Mouse (Mus musculus) forebrain, embryonic 15.5 days (tissue): ENCODE data around the gene Tmem221. TPM values are rescaled to one million over a fixed set of nuclear protein-coding genes. Genes with fewer than 3 reads are reported as not detected.
A peak's percentile ranks its signal among the peaks of the same experiment; 100 is the strongest.

Experiments used
- ATAC-seq: fragments of 200-750 bp; cut with Nextera tagmentation; replicated peaks from 2 replicates; pipeline ENCODE4 v1.8.0; 2017; ENCODE audit warnings: mild to moderate bottlenecking, moderate TSS enrichment, moderate library complexity
- H3K27ac ChIP-seq: fragments of 300-500 bp; sonication (generic); replicated peaks from 2 replicates; pipeline ENCODE4 v1.5.1; 2015; ENCODE audit warnings: mild to moderate bottlenecking, inconsistent platforms
- H3K27me3 ChIP-seq: fragments of 300-500 bp; sonication (generic); 2 replicates; pipeline ENCODE4 v1.6.1; 2015; ENCODE audit warnings: inconsistent platforms
- H3K36me3 ChIP-seq: fragments of 300-500 bp; sonication (generic); 2 replicates; pipeline ENCODE4 v1.6.1; 2015; ENCODE audit warnings: mild to moderate bottlenecking, inconsistent platforms
- H3K4me1 ChIP-seq: fragments of 300-500 bp; sonication (generic); 2 replicates; pipeline ENCODE4 v1.6.1; 2015; ENCODE audit warnings: inconsistent platforms
- H3K4me2 ChIP-seq: fragments of 300-500 bp; sonication (generic); replicated peaks from 2 replicates; pipeline ENCODE4 v1.6.1; 2015; ENCODE audit warnings: mild to moderate bottlenecking, inconsistent platforms
- H3K4me3 ChIP-seq: fragments of 300-500 bp; sonication (generic); 2 replicates; pipeline ENCODE4 v1.5.1; 2015; ENCODE audit warnings: mild to moderate bottlenecking, inconsistent platforms
- H3K9ac ChIP-seq: fragments of 300-500 bp; sonication (generic); replicated peaks from 2 replicates; pipeline ENCODE4 v1.6.1; 2015; ENCODE audit warnings: mild to moderate bottlenecking, inconsistent platforms
- H3K9me3 ChIP-seq: fragments of 300-500 bp; sonication (generic); 2 replicates; pipeline ENCODE4 v1.6.1; 2016; ENCODE audit warnings: inconsistent platforms
- WGBS: fragments of 180-500 bp; shearing (Covaris S2); methylation state at CpG from one replicate; pipeline ENCODE4 v1.1.7; 2015; ENCODE audit warnings: mixed read lengths; 5-methylcytosine and 5-hydroxymethylcytosine counted together
- polyA plus RNA-seq: library from polyadenylated mRNA; unstranded; fragments of >200 nt; fragmentation: Nextera tagmentation; extraction: Ambion mirVana; gene quantifications from 2 replicates; pipeline ENCODE4 v1.2.1, GENCODE M21; 2015

Tmem221 gene
- polyA plus RNA-seq, 1 experiment from 2014 or later: 0.20 TPM

- no peaks in the 10 kb centered on the region for H3K9me3 ChIP-seq
- H3K9ac ChIP-seq: no peak overlapping the region
- WGBS: 2% methylated on average over 15 of the region's 15 CpGs
- H3K4me3 ChIP-seq: no peak overlapping the region
- H3K4me2 ChIP-seq: no peak overlapping the region
- ATAC-seq: peak; percentile 41; the same call in 1 of the 2 replicates
- H3K27me3 ChIP-seq: peaks cover 67% of the 10 kb centered on the region
- H3K4me1 ChIP-seq: peaks cover 19% of the 10 kb centered on the region
- H3K36me3 ChIP-seq: no peaks in the 10 kb centered on the region
- no peak overlapping the region for H3K27ac ChIP-seq
These were observed 2.7 kb upstream of the Tmem221 start for GRCm38 (mm10) chr8:71561401-71561800.

GRCm38 (mm10) chr8:71560765-71561164, 2.1 kb upstream of the Tmem221 start:
- Histone ChIP-seq H3K9ac (no peak overlapping the region), H3K9me3 (no peaks in the 10 kb centered on the region), H3K27me3 (peaks cover 73% of the 10 kb centered on the region), H3K4me2 (no peak overlapping the region), H3K4me3 (no peak overlapping the region), H3K36me3 (no peaks in the 10 kb centered on the region), H3K4me1 (peaks cover 19% of the 10 kb centered on the region), H3K27ac (no peak overlapping the region)
- 85% methylated on average over 5 of the region's 5 CpGs for WGBS
- no peak for ATAC-seq

- no peaks in the 10 kb centered on the region for H3K36me3 ChIP-seq
- no peak overlapping the region for H3K9ac ChIP-seq
- no peak overlapping the region for H3K27ac ChIP-seq
- peaks cover 19% of the 10 kb centered on the region for H3K4me1 ChIP-seq
- no peak overlapping the region for H3K4me2 ChIP-seq
- no peaks in the 10 kb centered on the region for H3K9me3 ChIP-seq
- WGBS: 75% methylated on average over 3 of the region's 3 CpGs
- no peak overlapping the region for H3K4me3 ChIP-seq
- peaks cover 78% of the 10 kb centered on the region for H3K27me3 ChIP-seq
- ATAC-seq: no peak
These were observed 1.4 kb upstream of the Tmem221 start for GRCm38 (mm10) chr8:71560071-71560470.

- Histone ChIP-seq H3K27me3 (peaks cover 81% of the 10 kb centered on the region), H3K4me1 (peaks cover 19% of the 10 kb centered on the region), H3K9me3 (no peaks in the 10 kb centered on the region), H3K4me3 (peak overlapping the region; percentile 26), H3K4me2 (peak overlapping the region; percentile 33), H3K9ac (no peak overlapping the region), H3K36me3 (no peaks in the 10 kb centered on the region), H3K27ac (no peak overlapping the region)
- no peak; the same call in 1 of the 2 replicates for ATAC-seq
- WGBS: 2% methylated on average over 24 of the region's 24 CpGs
These were observed 453 bp upstream of the Tmem221 start for GRCm38 (mm10) chr8:71558958-71559690.

GRCm38 (mm10) chr8:71554644-71555043, 4.0 kb downstream of the Tmem221 start:
- Histone ChIP-seq H3K9ac (no peak overlapping the region), H3K4me2 (no peak overlapping the region), H3K4me1 (peaks cover 12% of the 10 kb centered on the region), H3K36me3 (no peaks in the 10 kb centered on the region), H3K9me3 (no peaks in the 10 kb centered on the region), H3K4me3 (no peak overlapping the region), H3K27ac (no peak overlapping the region), H3K27me3 (peaks cover 46% of the 10 kb centered on the region)
- 91% methylated on average over 2 of the region's 2 CpGs for WGBS
- ATAC-seq: no peak

- ATAC-seq: no peak
- peaks cover 10% of the 10 kb centered on the region for H3K4me1 ChIP-seq
- WGBS: 71% methylated on average over 6 of the region's 6 CpGs
These were observed 4.7 kb downstream of the Tmem221 start for GRCm38 (mm10) chr8:71554001-71554400.

GRCm38 (mm10) chr8:71552770-71553169, 5.9 kb downstream of the Tmem221 start:
- no peak for ATAC-seq
- Histone ChIP-seq H3K4me3 (no peak overlapping the region), H3K4me2 (no peak overlapping the region), H3K4me1 (no peaks in the 10 kb centered on the region), H3K9me3 (no peaks in the 10 kb centered on the region), H3K27ac (no peak overlapping the region), H3K36me3 (peaks cover 9% of the 10 kb centered on the region; the same call in 1 of the 2 replicates), H3K9ac (no peak overlapping the region), H3K27me3 (peaks cover 28% of the 10 kb centered on the region)
- WGBS: 76% methylated on average over 6 of the region's 6 CpGs

More at GRCm38 (mm10) chr8:71554001-71554400, 4.7 kb downstream of the Tmem221 start:
- H3K27me3 ChIP-seq: peaks cover 40% of the 10 kb centered on the region
- no peak overlapping the region for H3K9ac ChIP-seq
- no peak overlapping the region for H3K27ac ChIP-seq
- H3K9me3 ChIP-seq: no peaks in the 10 kb centered on the region
- H3K4me2 ChIP-seq: no peak overlapping the region
- no peaks in the 10 kb centered on the region for H3K36me3 ChIP-seq
- no peak overlapping the region for H3K4me3 ChIP-seq

- Histone ChIP-seq H3K4me3 (no peak overlapping the region), H3K36me3 (peaks cover 21% of the 10 kb centered on the region; the same call in 1 of the 2 replicates), H3K9me3 (no peaks in the 10 kb centered on the region), H3K27me3 (peaks cover 8% of the 10 kb centered on the region), H3K9ac (no peak overlapping the region), H3K4me1 (no peaks in the 10 kb centered on the region), H3K4me2 (no peak overlapping the region), H3K27ac (no peak overlapping the region)
- ATAC-seq: no peak
- WGBS: 73% methylated on average over 7 of the region's 7 CpGs
These were observed 7.9 kb downstream of the Tmem221 start for GRCm38 (mm10) chr8:71550754-71551153.

GRCm38 (mm10) chr8:71547590-71547989, 11.1 kb downstream of the Tmem221 start:
- no peak overlapping the region for H3K4me2 ChIP-seq
- H3K9me3 ChIP-seq: no peaks in the 10 kb centered on the region
- no peak overlapping the region for H3K9ac ChIP-seq
- no peak overlapping the region for H3K4me3 ChIP-seq
- WGBS: 87% methylated on average over 7 of the region's 7 CpGs
- peaks cover 10% of the 10 kb centered on the region for H3K4me1 ChIP-seq
- ATAC-seq: no peak
- H3K27ac ChIP-seq: no peak overlapping the region
- peaks cover 26% of the 10 kb centered on the region for H3K36me3 ChIP-seq
- H3K27me3 ChIP-seq: no peaks in the 10 kb centered on the region

GRCm38 (mm10) chr8:71545053-71545452, 13.6 kb downstream of the Tmem221 start:
- Histone ChIP-seq H3K27ac (no peak overlapping the region), H3K27me3 (no peaks in the 10 kb centered on the region), H3K9ac (no peak overlapping the region), H3K9me3 (no peaks in the 10 kb centered on the region), H3K36me3 (peaks cover 26% of the 10 kb centered on the region), H3K4me3 (no peak overlapping the region), H3K4me2 (no peak overlapping the region), H3K4me1 (peaks cover 10% of the 10 kb centered on the region)
- WGBS: 93% methylated on average over 11 of the region's 11 CpGs
- no peak for ATAC-seq

- Histone ChIP-seq H3K9ac (no peak overlapping the region), H3K27me3 (0 out of 2 replicates have a peak, but pooled peaks cover 3% of the 10 kb centered on the region), H3K4me3 (peak overlapping the region; percentile 92), H3K36me3 (peaks cover 25% of the 10 kb centered on the region), H3K27ac (no peak overlapping the region), H3K9me3 (no peaks in the 10 kb centered on the region), H3K4me1 (peaks cover 10% of the 10 kb centered on the region), H3K4me2 (peak overlapping the region; percentile 86)
- ATAC-seq: no peak
- WGBS: 90% methylated on average over 9 of the region's 9 CpGs
These were observed 14.9 kb downstream of the Tmem221 start for GRCm38 (mm10) chr8:71543755-71544154.

- H3K9me3 ChIP-seq: no peaks in the 10 kb centered on the region
- WGBS: under 1% methylated on average over 55 of the region's 55 CpGs
- H3K9ac ChIP-seq: peak within 1 kb of the TSS; percentile 87
- H3K4me3 ChIP-seq: peak within 1 kb of the TSS; percentile 92
- peak within 1 kb of the TSS; percentile 86 for H3K4me2 ChIP-seq
- peak; percentile 96 for ATAC-seq
- peaks cover 8% of the 10 kb centered on the region; the same call in 1 of the 2 replicates for H3K27me3 ChIP-seq
- H3K27ac ChIP-seq: peak within 1 kb of the TSS; percentile 36; the same call in 1 of the 2 replicates
- peaks cover 17% of the 10 kb centered on the region for H3K36me3 ChIP-seq
- H3K4me1 ChIP-seq: peaks cover 11% of the 10 kb centered on the region
These were observed 15.9 kb downstream of the Tmem221 start, which contains the start of gene Mvb12a for GRCm38 (mm10) chr8:71542632-71543343. Mvb12a (plus strand) TSS chr8:71542922.
